8 mouse cellular contexts compared by ENCODE assay signal in the genomic region with DNA sequence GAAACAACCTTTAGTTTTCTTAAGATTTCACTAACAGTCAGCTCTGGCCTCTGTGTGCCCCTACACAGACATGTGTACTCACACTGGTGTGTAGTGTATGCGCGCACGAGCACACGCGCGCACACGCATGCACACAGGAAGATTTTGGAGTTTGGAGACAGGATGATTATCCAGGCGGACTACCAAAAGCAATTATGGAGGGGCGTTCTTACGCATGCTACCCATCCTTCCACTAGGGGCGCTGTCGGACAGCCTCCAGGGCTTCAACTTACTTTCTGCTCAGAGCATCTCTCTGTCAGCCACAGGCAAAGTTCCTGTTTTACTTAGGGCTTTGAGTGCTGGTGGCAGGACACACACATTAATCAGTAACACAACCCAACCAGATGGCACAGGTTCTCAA. TPM values are rescaled to one million over a fixed set of nuclear protein-coding genes. Genes with fewer than 3 reads are reported as not detected.
DNase-seq lines count a peak whose midpoint lies in the region; ATAC-seq lines count a peak whose summit lies in the region.

No protein-coding gene starts in this region.

- H3K9ac ChIP-seq in forebrain, embryonic 14.5 days (ENCODE audit: low read length) = no peak overlapping the region
- H3K9ac ChIP-seq in limb, embryonic 13.5 days = no peak overlapping the region

- no peaks in the 10 kb centered on the region for H3K36me3 ChIP-seq in forebrain, embryonic 14.5 days (ENCODE audit: control insufficient read depth, insufficient read depth, low read length)
- H3K36me3 ChIP-seq in limb, embryonic 13.5 days = 0 out of 2 replicates have a peak, but pooled peaks cover 4% of the 10 kb centered on the region

- H3K27me3 ChIP-seq in forebrain, embryonic 14.5 days (replicated peaks; ENCODE audit: control insufficient read depth, insufficient read depth, low read length) = no peaks in the 10 kb centered on the region
- H3K27me3 ChIP-seq in limb, embryonic 13.5 days = no peaks in the 10 kb centered on the region

- no peak overlapping the region for H3K4me3 ChIP-seq in forebrain, embryonic 14.5 days (ENCODE audit: low read depth, low read length)
- H3K4me3 ChIP-seq in limb, embryonic 13.5 days = no peak overlapping the region

- peak; percentile 52 for DNase-seq in 3T3-L1 (ENCODE audit: low read depth, low spot score)
- peak; percentile 87 for DNase-seq in ES-CJ7 (ENCODE audit: low read depth, low spot score)
- peak; percentile 24 for DNase-seq in cerebellum, adult 11 months
- peak; percentile 80 for DNase-seq in forebrain, embryonic 14.5 days (ENCODE audit: low spot score)
- DNase-seq in induced T-regulatory cell, adult 2 months (ENCODE audit: low read depth) = peak; percentile 69
- DNase-seq in naive thymus-derived CD4-positive, alpha-beta T cell, adult 2 months (ENCODE audit: low read depth) = peak; percentile 51
- peak; percentile 67 for DNase-seq in thymus, postnatal 14 days

- no peaks in the 10 kb centered on the region for H3K9me3 ChIP-seq in forebrain, embryonic 14.5 days (replicated peaks; ENCODE audit: control insufficient read depth, low read length)
- H3K9me3 ChIP-seq in limb, embryonic 13.5 days = no peaks in the 10 kb centered on the region

- no peaks in the 10 kb centered on the region for H3K4me1 ChIP-seq in forebrain, embryonic 14.5 days (ENCODE audit: control insufficient read depth, insufficient read depth, low read length)
- no peaks in the 10 kb centered on the region for H3K4me1 ChIP-seq in limb, embryonic 13.5 days

- no peak overlapping the region for H3K27ac ChIP-seq in forebrain, embryonic 14.5 days (ENCODE audit: low read depth, low read length)
- no peak overlapping the region for H3K27ac ChIP-seq in limb, embryonic 13.5 days

- WGBS in forebrain, embryonic 14.5 days = 45% methylated on average over 12 of the region's 12 CpGs
- 41% methylated on average over 12 of the region's 12 CpGs for WGBS in limb, embryonic 13.5 days

- no peak overlapping the region for H3K4me2 ChIP-seq in forebrain, embryonic 14.5 days (ENCODE audit: low read length)
- H3K4me2 ChIP-seq in limb, embryonic 13.5 days (replicated peaks) = no peak overlapping the region

- ATAC-seq in forebrain, embryonic 14.5 days = peak; percentile 61; the same call in 1 of the 2 replicates
- ATAC-seq in limb, embryonic 13.5 days (ENCODE audit: low FRiP score, low read depth) = 0 out of 2 replicates have a peak, but pooled peaks have one; percentile 36

RNA-seq across cellular contexts. Expression of a gene that starts 57.6 kb away (rescaled TPM):
- polyA plus RNA-seq in forebrain, embryonic 14.5 days (2014; fragmentation: Nextera tagmentation; extraction: Ambion mirVana) = 20.3 and 28.0 TPM in 2 replicates
- polyA plus RNA-seq in limb, embryonic 13.5 days (2015; fragmentation: Nextera tagmentation; extraction: Ambion mirVana) = 19.6 and 21.6 TPM in 2 replicates

Comparison
In these comparisons a context has a peak if more than half of its experiments do, and no peak if none do; other contexts are left out.
1. DNase-seq: peak in every context shown above with its lines; median percentile 87 in ES-CJ7; 80 in forebrain, embryonic 14.5 days; 69 in induced T-regulatory cell, adult 2 months; 67 in thymus, postnatal 14 days; 52 in 3T3-L1; 51 in naive thymus-derived CD4-positive, alpha-beta T cell, adult 2 months; 24 in cerebellum, adult 11 months.